Mouse (Mus musculus): ENCODE data around the gene Naa38.

DNA sequence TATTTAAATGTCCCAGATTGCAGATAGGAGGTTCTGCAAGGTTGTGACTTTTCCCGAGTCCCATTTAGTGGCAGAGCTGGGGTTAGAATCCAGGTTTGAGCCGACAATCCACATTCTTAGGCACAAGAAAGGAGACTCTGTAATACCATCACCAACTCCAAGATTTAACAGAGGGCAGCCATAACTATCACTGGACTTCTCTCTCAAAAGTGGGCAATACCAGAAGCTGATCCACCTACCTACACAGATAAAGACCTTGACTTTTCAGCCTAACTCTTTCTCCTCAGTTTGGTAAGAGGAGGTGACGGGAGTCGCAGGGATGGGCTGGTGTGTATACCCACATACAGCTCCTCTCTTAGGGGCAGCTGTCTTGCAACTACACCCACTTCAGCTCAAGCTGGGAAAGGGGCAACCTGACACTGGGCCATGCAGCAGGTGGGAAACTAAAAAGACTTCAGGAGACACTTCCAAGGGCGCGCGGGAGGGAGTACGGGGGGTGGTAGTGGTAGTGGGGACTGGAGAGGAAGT lies 21.7 kb downstream of the Naa38 start:
- TF ChIP-seq CTCF (IDR thresholded peaks at IDR 0.05; ENCODE audit: low read depth, low read length) (no peak), POLR2A (IDR thresholded peaks at IDR 0.05; ENCODE audit: insufficient read depth, low read length) (no peak), EP300 (IDR thresholded peaks at IDR 0.05; ENCODE audit: insufficient read depth, low read depth, low read length) (no peak)
